Mouse (Mus musculus) spleen, postnatal 14 days (tissue): ENCODE data around the gene Lamp2.
"Not testable (repeated sequence)": the region's sequence is repeated elsewhere in the genome, so short reads cannot be mapped to it uniquely, and the experiment has no call there.

Source experiments
- DNase-seq, 2 experiments: peaks; one replicate each; pipeline ENCODE4 v3.0.0; 2021 to 2022; ENCODE audit warnings: low spot score in 2 of 2

Lamp2 gene

GRCm38 (mm10) chrX:38428818-38429440, 27.3 kb downstream of the Lamp2 start:
- no peak for DNase-seq

- no peak for DNase-seq
These were observed 30.2 kb downstream of the Lamp2 start for GRCm38 (mm10) chrX:38426043-38426442.

GRCm38 (mm10) chrX:38423096-38423495, 33.2 kb downstream of the Lamp2 start:
- DNase-seq, result no peak

- no peak for DNase-seq
These were observed 33.9 kb downstream of the Lamp2 start for GRCm38 (mm10) chrX:38422396-38422795.

DNA sequence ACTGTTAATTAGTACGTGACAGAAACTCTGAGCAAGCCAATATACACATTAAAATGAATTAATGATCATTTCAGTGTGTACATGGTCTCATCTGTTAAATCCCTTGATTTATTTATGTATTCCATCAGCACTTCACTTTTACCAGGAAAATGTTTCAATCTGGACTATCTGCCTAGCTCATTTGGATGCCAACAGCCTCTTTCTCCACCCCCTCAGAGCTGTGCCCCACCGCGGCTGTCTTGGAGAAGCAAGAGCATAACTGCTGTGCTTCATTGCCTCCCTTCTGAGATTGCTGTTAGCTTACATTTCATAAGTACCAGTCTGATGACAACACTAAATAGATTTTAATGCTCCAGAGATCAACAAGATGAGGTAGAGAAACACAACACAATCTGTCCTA, 52.4 kb downstream of the Lamp2 start:
- DNase-seq, result no peak

DNA sequence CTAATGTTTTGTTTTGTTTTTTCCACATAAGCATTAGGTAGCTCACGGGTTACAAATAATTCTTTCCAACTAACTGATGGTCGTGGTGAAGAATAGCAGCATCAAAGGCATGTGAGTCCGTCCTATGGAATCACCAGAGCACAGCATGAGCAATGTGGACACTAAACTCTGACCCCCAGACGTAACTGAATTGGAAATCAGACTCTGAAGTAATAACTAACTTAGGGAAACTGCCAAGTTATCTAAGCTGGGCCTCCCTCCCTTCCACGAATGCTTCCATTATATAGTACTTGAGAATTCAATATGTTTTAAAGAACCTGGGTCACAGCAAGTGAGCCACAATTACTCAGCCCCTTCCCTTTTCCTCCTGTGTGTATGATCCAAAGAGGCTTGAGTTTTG, 53.3 kb downstream of the Lamp2 start:
- no peak for DNase-seq

GRCm38 (mm10) chrX:38402004-38402403, 54.2 kb downstream of the Lamp2 start:
- no peak for DNase-seq

DNA sequence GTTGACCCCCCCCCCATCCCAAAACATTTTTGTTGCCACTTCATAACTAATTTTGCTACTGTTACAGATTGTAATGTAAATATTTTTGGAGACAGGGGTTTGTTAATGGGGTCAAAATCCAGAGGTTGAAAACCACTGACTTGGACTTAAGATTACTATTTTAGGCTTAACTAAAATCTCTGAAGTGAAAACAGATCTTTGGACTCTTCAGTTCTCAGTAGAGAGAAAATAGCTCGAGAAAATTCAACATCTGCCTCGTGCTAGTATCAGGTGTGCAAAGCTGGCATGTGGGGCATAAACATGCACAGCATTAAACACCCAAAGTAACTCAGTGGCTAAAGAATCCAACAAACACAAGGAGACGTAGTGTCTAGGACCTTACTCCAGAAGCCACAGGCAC, 55.6 kb downstream of the Lamp2 start:
- no peak for DNase-seq

- no peak for DNase-seq
These were observed 56.6 kb downstream of the Lamp2 start for GRCm38 (mm10) chrX:38399671-38400070.

DNA sequence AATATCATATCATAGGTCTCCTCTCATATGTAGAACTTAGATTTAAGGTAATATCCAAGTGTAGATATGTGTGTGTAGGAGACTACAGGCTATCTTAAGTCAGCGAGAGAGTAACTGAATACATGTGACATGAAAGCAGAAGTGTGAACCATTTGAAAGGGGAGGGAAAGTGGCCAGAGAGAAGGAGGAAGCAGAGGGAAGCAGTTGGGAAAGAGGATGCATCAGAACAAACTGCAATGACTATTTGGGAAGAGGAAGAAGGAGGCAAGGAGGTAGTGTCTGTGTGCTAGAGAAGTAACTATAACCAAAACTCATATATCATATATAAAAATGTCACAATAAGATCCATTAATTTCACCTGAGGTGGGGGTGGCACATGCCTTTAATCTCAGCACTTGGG, 83.1 kb downstream of the Lamp2 start:
- not testable (repeated sequence) for DNase-seq

- DNase-seq, result not testable (repeated sequence)
These were observed 91.6 kb downstream of the Lamp2 start for GRCm38 (mm10) chrX:38364621-38365020.

GRCm38 (mm10) chrX:38362016-38362415, 94.2 kb downstream of the Lamp2 start:
- no peak for DNase-seq
